Mouse (Mus musculus) stomach, postnatal 0 days (tissue): ENCODE measurements at regions not wholly inside any gene's neighbourhood (a gene's known extent, or its start where the extent isn't known, plus 50 kb on each side); places are given as distances from the start of the nearest gene placed in this dataset.

ENCODE experiments used
- ATAC-seq: fragments of 200-750 bp; cut with Nextera tagmentation; 2 replicates; pipeline ENCODE4 v1.8.0; 2017; ENCODE audit not compliant: low FRiP score, low TSS enrichment
- DNase-seq: peaks from one replicate; pipeline ENCODE4 v3.0.0-alpha.2; 2016; ENCODE audit warnings: low spot score
- H3K27ac ChIP-seq: fragments of 300-500 bp; sonication (generic); replicated peaks from 2 replicates; pipeline ENCODE4 v1.5.1; 2014; ENCODE audit warnings: mild to moderate bottlenecking, control low read depth
- H3K27me3 ChIP-seq: fragments of 300-500 bp; sonication (generic); 2 replicates; pipeline ENCODE4 v1.6.1; 2014; ENCODE audit warnings: low read length; ENCODE audit not compliant: control insufficient read depth, insufficient read depth
- H3K36me3 ChIP-seq: fragments of 300-500 bp; sonication (generic); 2 replicates; pipeline ENCODE4 v1.6.1; 2014; ENCODE audit warnings: low read length, mixed read lengths; ENCODE audit not compliant: control insufficient read depth, insufficient read depth
- H3K4me1 ChIP-seq: fragments of 300-500 bp; sonication (generic); replicated peaks from 2 replicates; pipeline ENCODE4 v1.6.1; 2014; ENCODE audit warnings: antibody characterized with exemption; ENCODE audit not compliant: control insufficient read depth, insufficient read depth
- H3K4me2 ChIP-seq: fragments of 300-500 bp; sonication (generic); replicated peaks from 2 replicates; pipeline ENCODE4 v1.6.1; 2014; ENCODE audit warnings: low read depth, mild to moderate bottlenecking, control low read depth, moderate library complexity
- H3K4me3 ChIP-seq: fragments of 300-500 bp; sonication (generic); 2 replicates; pipeline ENCODE4 v1.5.1; 2014; ENCODE audit warnings: low read depth, low read length, control low read depth
- H3K9ac ChIP-seq: fragments of 300-500 bp; sonication (generic); 2 replicates; pipeline ENCODE4 v1.6.1; 2014; ENCODE audit warnings: mild to moderate bottlenecking, low read length, control low read depth, mixed read lengths
- H3K9me3 ChIP-seq: fragments of 300-500 bp; sonication (generic); 2 replicates; pipeline ENCODE4 v1.6.1; 2016; ENCODE audit warnings: low read length; ENCODE audit not compliant: control insufficient read depth
- CTCF ChIP-seq: IDR thresholded peaks from 2 replicates; pipeline ENCODE4 v1.5.1; 2016; ENCODE audit warnings: antibody characterized with exemption, low read depth, mild to moderate bottlenecking, moderate library complexity
- EP300 ChIP-seq: optimal IDR thresholded peaks from 2 replicates; pipeline ENCODE3; 2016; ENCODE audit warnings: antibody characterized with exemption
- WGBS: fragments of 180-500 bp; shearing (Covaris S2); extraction: QIAGEN DNeasy Blood & Tissue Kit; methylation state at CpG from one replicate; pipeline ENCODE4 v1.1.7; 2014; 5-methylcytosine and 5-hydroxymethylcytosine counted together

DNA sequence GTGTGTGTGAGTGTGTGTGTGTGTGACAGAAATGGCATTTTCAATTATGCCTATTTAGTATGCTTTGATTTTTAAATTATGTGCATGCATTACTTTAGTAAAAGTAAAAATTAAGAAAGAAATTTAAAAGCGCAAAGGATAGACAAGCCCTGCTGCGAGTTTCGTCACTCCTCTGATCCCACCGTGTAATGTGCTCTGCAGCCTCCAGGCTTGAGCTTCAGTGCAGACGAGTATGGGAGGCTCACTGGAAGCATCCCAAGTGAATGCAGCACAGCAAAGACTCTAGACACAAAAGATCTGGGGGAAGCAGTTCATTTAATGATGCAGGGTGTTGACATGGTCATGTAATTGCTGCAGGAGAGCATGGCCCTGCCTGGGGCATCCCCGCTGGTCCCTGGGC, 71.1 kb upstream of the Kazn start:
- H3K27me3 ChIP-seq, result no peaks in the 10 kb centered on the region
- no peak overlapping the region for H3K4me3 ChIP-seq
- H3K36me3 ChIP-seq, result no peaks in the 10 kb centered on the region
- DNase-seq (no peak), ATAC-seq (no peak)
- no peaks in the 10 kb centered on the region for H3K4me1 ChIP-seq
- H3K27ac ChIP-seq, result no peak overlapping the region
- no peaks in the 10 kb centered on the region for H3K9me3 ChIP-seq
- WGBS, result 86% methylated on average over 6 of the region's 6 CpGs
- no peak overlapping the region for H3K9ac ChIP-seq
- TF ChIP-seq EP300, result no peak
- no peak for TF ChIP-seq CTCF
- H3K4me2 ChIP-seq, result no peak overlapping the region

GRCm38 (mm10) chr4:142308271-142308670, 69.1 kb upstream of the Kazn start:
- Histone ChIP-seq H3K36me3 (no peaks in the 10 kb centered on the region), H3K9me3 (no peaks in the 10 kb centered on the region), H3K4me3 (no peak overlapping the region), H3K4me2 (no peak overlapping the region), H3K27ac (no peak overlapping the region), H3K9ac (no peak overlapping the region), H3K4me1 (no peaks in the 10 kb centered on the region), H3K27me3 (no peaks in the 10 kb centered on the region)
- no peak for ATAC-seq
- TF ChIP-seq EP300 (no peak), CTCF (no peak)
- 55% methylated on average over 7 of the region's 7 CpGs for WGBS
- DNase-seq, result no peak

DNA sequence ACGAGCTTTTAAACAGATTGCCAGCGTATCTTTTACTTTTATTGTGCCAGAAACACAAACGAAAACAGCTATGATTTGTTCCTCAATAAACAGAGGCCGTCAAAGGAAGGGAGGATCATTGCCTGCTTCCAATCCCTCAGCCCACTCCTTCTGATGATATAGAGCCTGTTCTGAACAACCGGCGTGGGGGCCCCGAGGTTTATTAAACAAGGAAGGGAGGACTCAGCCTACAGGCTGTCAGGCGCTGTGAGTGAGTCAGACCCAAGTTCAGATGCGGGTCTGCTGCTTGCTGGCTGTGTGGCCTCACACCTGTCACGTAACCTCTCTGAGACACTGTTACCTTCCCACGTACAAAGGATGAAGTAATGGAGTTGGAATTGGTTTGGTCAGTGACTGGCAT, 68.1 kb upstream of the Kazn start:
- no peaks in the 10 kb centered on the region for H3K36me3 ChIP-seq
- WGBS, result 42% methylated on average over 11 of the region's 11 CpGs
- TF ChIP-seq CTCF (no peak), EP300 (no peak)
- no peak for ATAC-seq
- no peak overlapping the region for H3K4me2 ChIP-seq
- H3K9ac ChIP-seq, result no peak overlapping the region
- no peak for DNase-seq
- no peaks in the 10 kb centered on the region for H3K9me3 ChIP-seq
- H3K27me3 ChIP-seq, result no peaks in the 10 kb centered on the region
- no peak overlapping the region for H3K4me3 ChIP-seq
- no peak overlapping the region for H3K27ac ChIP-seq
- no peaks in the 10 kb centered on the region for H3K4me1 ChIP-seq

DNA sequence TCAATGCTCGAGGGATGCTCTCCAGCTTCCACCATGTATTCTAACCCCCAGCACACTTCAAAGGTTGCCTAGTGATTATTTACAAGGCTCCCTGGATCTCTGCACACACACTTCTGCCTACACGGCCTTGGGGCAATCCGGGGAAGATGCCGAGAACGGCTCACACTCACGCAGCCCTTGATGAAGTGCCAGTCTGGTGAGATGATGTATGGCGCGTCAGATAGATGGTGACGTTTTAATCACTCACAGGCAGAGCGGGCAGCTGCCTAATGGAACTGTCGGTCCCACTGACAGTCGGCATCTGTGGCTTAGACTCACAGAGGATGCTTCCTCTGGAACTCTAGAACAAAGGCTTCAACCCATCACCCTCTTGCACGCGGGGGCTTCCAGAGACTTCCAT, 66.9 kb upstream of the Kazn start:
- Histone ChIP-seq H3K9me3 (no peaks in the 10 kb centered on the region), H3K27ac (no peak overlapping the region), H3K27me3 (no peaks in the 10 kb centered on the region), H3K4me1 (no peaks in the 10 kb centered on the region), H3K36me3 (no peaks in the 10 kb centered on the region), H3K4me3 (no peak overlapping the region), H3K9ac (no peak overlapping the region), H3K4me2 (no peak overlapping the region)
- WGBS, result 77% methylated on average over 14 of the region's 14 CpGs
- no peak for DNase-seq
- ATAC-seq, result no peak
- TF ChIP-seq EP300 (no peak), CTCF (no peak)

DNA sequence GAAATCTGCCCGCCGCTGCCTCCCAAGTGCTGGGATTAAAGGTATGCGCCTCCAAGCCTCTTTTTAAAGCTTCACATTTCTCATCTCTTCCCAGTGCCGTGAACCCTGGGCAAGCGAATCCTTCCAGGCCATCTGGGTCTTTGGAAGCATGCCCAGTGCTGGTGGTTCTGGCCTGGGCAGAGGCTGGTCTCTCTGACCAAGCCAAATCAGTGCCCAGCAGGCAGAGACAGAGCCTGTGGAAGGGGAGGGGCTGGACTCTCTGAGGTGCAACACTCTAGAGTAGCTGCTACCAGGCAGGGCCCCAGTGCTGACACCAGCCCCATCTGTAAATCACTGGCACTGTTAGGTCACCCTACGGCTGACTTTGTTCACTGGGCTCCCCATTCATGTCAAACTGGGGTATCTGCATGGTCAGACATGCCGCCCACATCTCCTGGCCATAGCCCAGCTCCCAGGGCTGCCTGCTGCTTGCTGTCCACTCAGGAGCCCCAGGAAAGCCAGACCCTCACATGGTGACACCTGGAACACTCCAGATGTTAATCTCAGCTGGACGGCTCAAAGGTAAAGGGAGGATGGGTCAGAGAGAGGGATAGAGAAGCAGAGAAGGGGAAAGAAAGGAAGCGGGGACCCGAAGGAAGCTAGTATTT, 64.3 kb upstream of the Kazn start:
- TF ChIP-seq EP300 (no peak), CTCF (no peak)
- Histone ChIP-seq H3K4me2 (no peak overlapping the region), H3K9ac (no peak overlapping the region), H3K36me3 (no peaks in the 10 kb centered on the region), H3K9me3 (no peaks in the 10 kb centered on the region), H3K4me3 (no peak overlapping the region), H3K27ac (no peak overlapping the region), H3K4me1 (no peaks in the 10 kb centered on the region), H3K27me3 (no peaks in the 10 kb centered on the region)
- DNase-seq (peak; percentile 14), ATAC-seq (no peak)
- 64% methylated on average over 10 of the region's 10 CpGs for WGBS

DNA sequence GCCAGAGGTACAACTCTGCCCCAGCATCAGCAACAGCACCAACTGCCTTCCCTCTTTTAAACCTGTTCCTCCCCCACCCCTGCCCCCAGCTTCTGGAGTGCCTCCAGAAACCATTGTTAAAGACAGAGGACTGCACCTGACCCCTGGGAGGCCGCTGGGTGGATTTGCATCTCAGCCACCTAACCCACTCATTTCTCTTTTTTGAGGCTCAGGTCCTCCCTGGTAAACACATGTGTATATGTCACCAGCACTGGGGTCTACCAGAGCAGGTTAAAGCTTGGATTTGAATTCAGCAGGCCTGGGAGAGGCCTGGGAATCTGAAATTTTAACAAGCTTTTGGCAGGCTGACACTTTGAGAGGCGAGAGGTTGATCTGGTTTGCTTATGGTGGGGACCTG, 63.5 kb upstream of the Kazn start:
- H3K9ac ChIP-seq, result no peak overlapping the region
- H3K36me3 ChIP-seq, result no peaks in the 10 kb centered on the region
- DNase-seq (no peak), ATAC-seq (no peak)
- H3K4me2 ChIP-seq, result no peak overlapping the region
- WGBS, result 40% methylated on average over 2 of the region's 2 CpGs
- no peaks in the 10 kb centered on the region for H3K9me3 ChIP-seq
- no peaks in the 10 kb centered on the region for H3K27me3 ChIP-seq
- H3K27ac ChIP-seq, result no peak overlapping the region
- no peaks in the 10 kb centered on the region for H3K4me1 ChIP-seq
- H3K4me3 ChIP-seq, result no peak overlapping the region
- TF ChIP-seq EP300 (no peak), CTCF (no peak)
